Mouse (Mus musculus) frontal cortex, postnatal 10 days (tissue): ENCODE data around the gene Abcb11.

Experiments used
- DNase-seq, 2 experiments: peaks; one replicate each; pipeline ENCODE4 v3.0.0; 2022; ENCODE audit warnings: low spot score in 2 of 2, mixed read lengths in 1 of 2

The Abcb11 gene

GRCm38 (mm10) chr2:69264069-69264618, 78.3 kb downstream of the Abcb11 start:
- no peak for DNase-seq

- no peak for DNase-seq
These were observed 94.1 kb downstream of the Abcb11 start for GRCm38 (mm10) chr2:69248221-69248755.

- DNase-seq: no peak
These were observed 95.3 kb downstream of the Abcb11 start for GRCm38 (mm10) chr2:69247081-69247480.

GRCm38 (mm10) chr2:69244924-69245323, 97.5 kb downstream of the Abcb11 start:
- no peak for DNase-seq

- no peak for DNase-seq
These were observed 103.1 kb downstream of the Abcb11 start for GRCm38 (mm10) chr2:69239315-69239714.

- no peak for DNase-seq
These were observed 107.3 kb downstream of the Abcb11 start for GRCm38 (mm10) chr2:69234976-69235678.

- DNase-seq: no peak
These were observed 110.3 kb downstream of the Abcb11 start for GRCm38 (mm10) chr2:69232101-69232500.

- no peak for DNase-seq
These were observed 112.3 kb downstream of the Abcb11 start for GRCm38 (mm10) chr2:69230137-69230536.

- no peak for DNase-seq
These were observed 113.8 kb downstream of the Abcb11 start for GRCm38 (mm10) chr2:69228635-69229034.

GRCm38 (mm10) chr2:69226876-69227275, 115.5 kb downstream of the Abcb11 start:
- DNase-seq: no peak

GRCm38 (mm10) chr2:69224724-69225123, 117.7 kb downstream of the Abcb11 start:
- DNase-seq: no peak

- no peak for DNase-seq
These were observed 119.6 kb downstream of the Abcb11 start for GRCm38 (mm10) chr2:69222815-69223214.

GRCm38 (mm10) chr2:69221868-69222416, 120.5 kb downstream of the Abcb11 start:
- DNase-seq: no peak

- DNase-seq: no peak
These were observed 127.2 kb downstream of the Abcb11 start for GRCm38 (mm10) chr2:69215242-69215641.

GRCm38 (mm10) chr2:69212652-69213051, 129.8 kb downstream of the Abcb11 start:
- DNase-seq: no peak

GRCm38 (mm10) chr2:69210773-69211172, 131.6 kb downstream of the Abcb11 start, which contains the start of gene G6pc2:
Gene G6pc2, plus strand, starts transcription at chr2:69211073.
- no peak for DNase-seq

GRCm38 (mm10) chr2:69209684-69210083, 132.7 kb downstream of the Abcb11 start:
- DNase-seq: no peak

GRCm38 (mm10) chr2:69206523-69206922, 135.9 kb downstream of the Abcb11 start:
- no peak for DNase-seq

- DNase-seq: peak; percentile 86 to 89
These were observed 136.5 kb downstream of the Abcb11 start, which contains the start of gene Spc25 for GRCm38 (mm10) chr2:69205791-69206351. Gene Spc25, minus strand, starts transcription at chr2:69206194.

GRCm38 (mm10) chr2:69205185-69205584, 137.2 kb downstream of the Abcb11 start:
- no peak for DNase-seq

GRCm38 (mm10) chr2:69193555-69193954, 148.9 kb downstream of the Abcb11 start:
- DNase-seq: no peak

- no peak for DNase-seq
These were observed 151.4 kb downstream of the Abcb11 start for GRCm38 (mm10) chr2:69191059-69191458.
